Mouse (Mus musculus) MEL (cell line): ENCODE data around the gene Hmbs. TPM values are rescaled to one million over a fixed set of nuclear protein-coding genes. Genes with fewer than 3 reads are reported as not detected.
"Not testable (repeated sequence)": the region's sequence is repeated elsewhere in the genome, so short reads cannot be mapped to it uniquely, and the experiment has no call there.

ENCODE experiments used
- DNase-seq: peaks from one replicate; pipeline ENCODE4 v3.0.0; 2011; ENCODE audit warnings: low read depth, low spot score
- H3K27ac ChIP-seq: 2 replicates; pipeline ENCODE4 v1.5.1; 2012; ENCODE audit warnings: low read depth, mild to moderate bottlenecking, control low read depth, low read length, moderate library complexity; ENCODE audit not compliant: control insufficient read depth
- H3K27me3 ChIP-seq, 2 experiments: fragments of 150-350 bp in 1 of 2; sonication (generic) in 1 of 2; 2 replicates each; pipeline ENCODE4 v1.6.1; 2012; ENCODE audit warnings: low read length in 2 of 2, mild to moderate bottlenecking in 2 of 2, improper control_type of control experiment in 1 of 2, moderate library complexity in 1 of 2; ENCODE audit not compliant: insufficient read depth in 2 of 2, control insufficient read depth in 1 of 2
- H3K36me3 ChIP-seq, 2 experiments: 2 replicates each; pipeline ENCODE4 v1.6.1; 2012 to 2014; ENCODE audit warnings: low read length in 2 of 2, improper control_type of control experiment in 1 of 2, inconsistent platforms in 1 of 2, mild to moderate bottlenecking in 1 of 2; ENCODE audit not compliant: insufficient read depth in 2 of 2, control insufficient read depth in 1 of 2
- H3K4me1 ChIP-seq, 2 experiments: fragments of 150-350 bp in 1 of 2; sonication (generic) in 1 of 2; 2 replicates each; pipeline ENCODE4 v1.6.1; 2012; ENCODE audit warnings: low read length in 2 of 2, improper control_type of control experiment in 1 of 2, mild to moderate bottlenecking in 1 of 2; ENCODE audit not compliant: insufficient read depth in 2 of 2, control insufficient read depth in 1 of 2
- H3K4me3 ChIP-seq, 2 experiments: fragments of 150-350 bp in 1 of 2; sonication (generic) in 1 of 2; 2 replicates each; pipeline ENCODE4 v1.5.1; 2012; ENCODE audit warnings: low read depth in 2 of 2, low read length in 2 of 2, mild to moderate bottlenecking in 2 of 2, moderate library complexity in 2 of 2, control low read depth in 1 of 2, improper control_type of control experiment in 1 of 2; ENCODE audit not compliant: control insufficient read depth in 1 of 2, insufficient read depth in 1 of 2
- H3K79me2 ChIP-seq: 2 replicates; pipeline ENCODE4 v1.6.1; 2012; ENCODE audit warnings: mild to moderate bottlenecking, low read length, moderate library complexity; ENCODE audit not compliant: control insufficient read depth, poor library complexity, insufficient read depth
- H3K9ac ChIP-seq: 2 replicates; pipeline ENCODE4 v1.6.1; 2012; ENCODE audit warnings: low read depth, mild to moderate bottlenecking, control low read depth, low read length, moderate library complexity; ENCODE audit not compliant: control insufficient read depth, poor library complexity, severe bottlenecking
- H3K9me3 ChIP-seq: fragments of 150-350 bp; sonication (generic); replicated peaks from 2 replicates; pipeline ENCODE4 v1.6.1; 2012; ENCODE audit warnings: mild to moderate bottlenecking, low read length, improper control_type of control experiment, moderate library complexity; ENCODE audit not compliant: insufficient read depth
- CHD1 ChIP-seq: IDR thresholded peaks from 2 replicates; pipeline ENCODE4 v1.6.1; 2012; ENCODE audit warnings: low read depth, mild to moderate bottlenecking, inconsistent platforms, low read length, improper control_type of control experiment
- CHD2 ChIP-seq: IDR thresholded peaks from 2 replicates; pipeline ENCODE4 v1.6.1; 2011; ENCODE audit warnings: low read length, improper control_type of control experiment
- CTCF ChIP-seq, 3 experiments: IDR thresholded peaks in 2 of 3; conservative IDR thresholded peaks in 1 of 3; 2 replicates each; pipeline ENCODE4 v1.5.1; 2011 to 2012; ENCODE audit warnings: low read length in 3 of 3, low read depth in 2 of 3, mild to moderate bottlenecking in 2 of 3, improper control_type of control experiment in 1 of 3, inconsistent platforms in 1 of 3, mixed read lengths in 1 of 3, moderate library complexity in 1 of 3; ENCODE audit not compliant: control insufficient read depth in 1 of 3, insufficient read depth in 1 of 3, poor library complexity in 1 of 3, severe bottlenecking in 1 of 3
- E2F4 ChIP-seq: IDR thresholded peaks from 2 replicates; pipeline ENCODE4 v1.6.1; 2011; ENCODE audit warnings: low read depth, low read length, improper control_type of control experiment, borderline replicate concordance
- EP300 ChIP-seq, 2 experiments: IDR thresholded peaks; 2 replicates each; pipeline ENCODE4 v1.6.1; 2011; ENCODE audit warnings: improper control_type of control experiment in 2 of 2, low read length in 2 of 2, low read depth in 1 of 2, mild to moderate bottlenecking in 1 of 2
- ETS1 ChIP-seq: IDR thresholded peaks from 2 replicates; pipeline ENCODE4 v1.6.1; 2012; ENCODE audit warnings: low read depth, mild to moderate bottlenecking, inconsistent platforms, low read length, improper control_type of control experiment, moderate library complexity
- GABPA ChIP-seq: IDR thresholded peaks from 2 replicates; pipeline ENCODE4 v1.6.1; 2012; ENCODE audit warnings: low read depth, mild to moderate bottlenecking, inconsistent platforms, low read length, improper control_type of control experiment, moderate library complexity
- JUND ChIP-seq: IDR thresholded peaks from 2 replicates; pipeline ENCODE4 v1.6.1; 2011; ENCODE audit warnings: low read depth, mild to moderate bottlenecking, improper control_type of control experiment, low read length
- KAT2A ChIP-seq: conservative IDR thresholded peaks from 2 replicates; pipeline ENCODE4 v1.6.1; 2012; ENCODE audit warnings: low read depth, low read length, improper control_type of control experiment, inconsistent platforms
- MAX ChIP-seq: IDR thresholded peaks from 2 replicates; pipeline ENCODE4 v1.6.1; 2011; ENCODE audit warnings: low read length, improper control_type of control experiment
- MEF2A ChIP-seq: IDR thresholded peaks from 2 replicates; pipeline ENCODE4 v1.6.1; 2014; ENCODE audit warnings: low read depth, mild to moderate bottlenecking, inconsistent platforms, low read length, improper control_type of control experiment; ENCODE audit not compliant: poor library complexity, insufficient replicate concordance, severe bottlenecking; ENCODE audit errors: extremely low read depth
- MYC ChIP-seq: IDR thresholded peaks from 2 replicates; pipeline ENCODE4 v1.6.1; 2011; ENCODE audit warnings: low read depth, mild to moderate bottlenecking, low read length, improper control_type of control experiment, moderate library complexity
- NELFE ChIP-seq: IDR thresholded peaks from 2 replicates; pipeline ENCODE4 v1.6.1; 2011; ENCODE audit warnings: low read depth, low read length, improper control_type of control experiment
- NRF1 ChIP-seq: IDR thresholded peaks from 2 replicates; pipeline ENCODE4 v1.6.1; 2014; ENCODE audit warnings: low read depth, mild to moderate bottlenecking, inconsistent platforms, low read length, improper control_type of control experiment, moderate library complexity; ENCODE audit not compliant: poor library complexity, insufficient read depth, severe bottlenecking
- POLR2A ChIP-seq, 2 experiments: IDR thresholded peaks; 2 replicates each; pipeline ENCODE4 v1.6.1; 2011 to 2012; ENCODE audit warnings: low read length in 2 of 2, mild to moderate bottlenecking in 2 of 2, control low read depth in 1 of 2, improper control_type of control experiment in 1 of 2, low read depth in 1 of 2, moderate library complexity in 1 of 2; ENCODE audit not compliant: control insufficient read depth in 1 of 2, insufficient read depth in 1 of 2, poor library complexity in 1 of 2
- POLR2AphosphoS2 ChIP-seq: IDR thresholded peaks from 2 replicates; pipeline ENCODE4 v1.6.1; 2011; ENCODE audit warnings: low read length, improper control_type of control experiment
- RCOR1 ChIP-seq: IDR thresholded peaks from 2 replicates; pipeline ENCODE4 v1.6.1; 2012; ENCODE audit warnings: low read depth, mild to moderate bottlenecking, inconsistent platforms, low read length, improper control_type of control experiment
- SIN3A ChIP-seq: IDR thresholded peaks from 2 replicates; pipeline ENCODE4 v1.6.1; 2012; ENCODE audit warnings: low read length, improper control_type of control experiment, inconsistent platforms
- TBP ChIP-seq: IDR thresholded peaks from 2 replicates; pipeline ENCODE4 v1.8.0; 2011; ENCODE audit warnings: low read depth, low read length, improper control_type of control experiment
- UBTF ChIP-seq: IDR thresholded peaks from 2 replicates; pipeline ENCODE4 v1.6.1; 2012; ENCODE audit warnings: low read depth, mild to moderate bottlenecking, inconsistent platforms, low read length, improper control_type of control experiment, moderate library complexity, borderline replicate concordance; ENCODE audit not compliant: insufficient read depth
- USF2 ChIP-seq, 2 experiments: IDR thresholded peaks; 2 replicates each; pipeline ENCODE4 v1.6.1; 2011 to 2012; ENCODE audit warnings: improper control_type of control experiment in 2 of 2, low read length in 2 of 2, borderline replicate concordance in 1 of 2, inconsistent platforms in 1 of 2, low read depth in 1 of 2, mild to moderate bottlenecking in 1 of 2; ENCODE audit not compliant: insufficient read depth in 1 of 2
- ZMIZ1 ChIP-seq: IDR thresholded peaks from 2 replicates; pipeline ENCODE4 v1.6.1; 2012; ENCODE audit warnings: low read depth, mild to moderate bottlenecking, inconsistent platforms, low read length, improper control_type of control experiment, moderate library complexity
- polyA plus RNA-seq, 2 experiments: library from polyadenylated mRNA; stranded (reverse) in 1 of 2; unstranded in 1 of 2; fragments of >175 nt in 1 of 2; fragments of >200 nt in 1 of 2; gene quantifications; 2 replicates each; pipeline versions ENCODE4 v1.2.1 to v1.2.4; 2012; ENCODE audit warnings: low replicate concordance in 2 of 2, low read depth in 1 of 2; ENCODE audit not compliant: insufficient read length in 2 of 2, insufficient read depth in 1 of 2, missing spikeins in 1 of 2
- total RNA-seq: library from RNA; depleted of rRNA; stranded (reverse); fragments of 300-350 nt; gene quantifications from 2 replicates; pipeline ENCODE4 v1.2.3, GENCODE M21; 2012

Hmbs gene
- total and polyA plus RNA-seq, 3 experiments, result 138 to 145 TPM; not detected in 1

DNA sequence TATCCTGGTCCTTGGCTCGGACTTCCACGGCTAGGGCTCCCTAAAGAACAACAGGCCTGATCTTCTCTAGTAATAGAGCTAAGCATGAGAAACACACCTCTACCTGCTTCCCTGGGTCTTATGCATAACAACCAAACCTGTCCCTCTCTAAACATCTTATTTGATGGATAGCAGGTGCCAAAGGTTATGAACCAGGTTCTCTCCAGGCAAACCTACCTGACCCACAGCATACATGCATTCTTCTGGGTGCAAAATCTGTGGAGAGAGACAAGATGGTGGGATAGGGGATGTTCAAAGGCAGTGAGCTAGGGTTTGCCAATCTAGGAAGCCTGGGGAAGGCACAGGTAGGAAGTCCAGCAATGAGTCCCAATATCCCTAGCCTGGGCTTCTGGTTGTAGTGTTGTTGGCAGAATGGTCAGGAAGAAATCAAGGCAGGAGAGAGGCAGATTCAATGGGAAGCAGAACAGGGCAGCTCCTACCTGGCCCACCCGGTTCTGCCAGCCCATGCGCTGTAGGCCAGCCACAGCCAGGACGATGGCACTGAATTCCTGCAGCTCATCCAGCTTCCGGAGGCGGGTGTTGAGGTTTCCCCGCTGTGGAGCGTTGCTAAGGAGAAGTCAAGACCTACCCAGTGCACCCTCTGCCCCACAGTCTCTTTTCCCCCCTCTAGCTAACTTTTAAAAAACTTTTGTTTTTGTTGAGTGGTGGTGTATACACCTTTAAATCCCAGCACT lies 6.4 kb downstream of the Hmbs start:
- Histone ChIP-seq H3K9ac (no peak overlapping the region; the same call in 1 of the 2 replicates), H3K9me3 (no peaks in the 10 kb centered on the region), H3K4me3 (peak overlapping the region in 1 of 2 experiments; percentile 86; a peak in 2 of 4 replicates), H3K36me3 (peaks cover 0 to 23% of the 10 kb centered on the region in 2 experiments; a peak in 3 of 4 replicates), H3K4me1 (peaks cover 7 to 19% of the 10 kb centered on the region in 2 experiments), H3K27ac (no peak overlapping the region)
- TF ChIP-seq SIN3A (peak; percentile 30; the same call in 1 of the 2 replicates), POLR2AphosphoS2 (peak; percentile 73), POLR2A (IDR thresholded peaks at IDR 0.05; ENCODE audit: control insufficient read depth in 1 of 2, insufficient read depth in 1 of 2, low read depth in 1 of 2, low read length in 2 of 2, poor library complexity in 1 of 2) (peak; percentile 8 to 27; a peak in 2 of 4 replicates), EP300 (IDR thresholded peaks at IDR 0.05; ENCODE audit: low read depth in 1 of 2, low read length in 2 of 2) (no peak), E2F4 (no peak), UBTF (no peak), ZMIZ1 (no peak; the same call in none of the 2 replicates)
- TF ChIP-seq, all 39 proteins: peak for 3
- peaks cover 47% of the 10 kb centered on the region for H3K79me2 ChIP-seq
- no peaks in the 10 kb centered on the region for H3K27me3 ChIP-seq
- DNase-seq, result peak; percentile 55

DNA sequence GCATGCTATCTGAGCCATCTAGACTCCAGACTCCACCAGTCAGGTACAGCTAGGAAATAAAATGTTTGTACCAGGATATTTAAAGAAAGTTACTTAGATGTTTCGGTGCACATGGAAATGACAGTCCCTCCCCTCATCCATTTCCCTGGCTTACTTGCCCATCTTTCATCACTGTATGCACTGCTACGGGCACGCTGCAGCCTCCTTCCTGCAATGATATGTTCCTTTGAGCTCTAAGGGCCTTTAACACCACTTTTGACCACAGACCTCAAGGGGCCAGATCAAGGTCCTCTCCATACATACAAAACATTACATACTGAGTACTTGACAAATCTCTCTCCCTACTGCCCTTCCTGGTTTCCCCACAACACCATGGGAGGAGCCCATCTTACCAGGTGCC lies 7.1 kb downstream of the Hmbs start:
- Histone ChIP-seq H3K27me3 (no peaks in the 10 kb centered on the region), H3K36me3 (peaks cover 0 to 18% of the 10 kb centered on the region in 2 experiments; a peak in 3 of 4 replicates), H3K9me3 (no peaks in the 10 kb centered on the region), H3K4me1 (peaks cover 3 to 14% of the 10 kb centered on the region in 2 experiments; a peak in 3 of 4 replicates), H3K4me3 (peak overlapping the region; percentile 24 to 86), H3K27ac (no peak overlapping the region; the same call in 1 of the 2 replicates), H3K79me2 (peaks cover 42% of the 10 kb centered on the region), H3K9ac (peak overlapping the region; percentile 99)
- peak; percentile 64 for DNase-seq
- TF ChIP-seq CHD1, result no peak
- TF ChIP-seq TBP, result no peak
- no peak for TF ChIP-seq MEF2A
- no peak for TF ChIP-seq JUND
- TF ChIP-seq GABPA, result no peak
- TF ChIP-seq NELFE, result 0 out of 2 replicates have a peak, but pooled peaks have one; percentile 20
- TF ChIP-seq MYC, result no peak
- no peak for TF ChIP-seq KAT2A
- TF ChIP-seq ETS1, result no peak
- TF ChIP-seq UBTF, result no peak
- TF ChIP-seq NRF1, result no peak
- TF ChIP-seq MAX, result 0 out of 2 replicates have a peak, but pooled peaks have one; percentile 19
- no peak for TF ChIP-seq CTCF (IDR thresholded peaks at IDR 0.05 in 2 of 3, conservative IDR thresholded peaks at IDR 0.05 in 1 of 3; ENCODE audit: control insufficient read depth in 1 of 3, insufficient read depth in 1 of 3, low read depth in 2 of 3, low read length in 3 of 3, poor library complexity in 1 of 3, severe bottlenecking in 1 of 3)
- peak; percentile 51 for TF ChIP-seq POLR2AphosphoS2
- TF ChIP-seq CHD2, result no peak
- peak in 1 of 2 experiments; percentile 13; a peak in 1 of 4 replicates for TF ChIP-seq POLR2A (IDR thresholded peaks at IDR 0.05; ENCODE audit: control insufficient read depth in 1 of 2, insufficient read depth in 1 of 2, low read depth in 1 of 2, low read length in 2 of 2, poor library complexity in 1 of 2)
- no peak for TF ChIP-seq RCOR1
- TF ChIP-seq USF2 (IDR thresholded peaks at IDR 0.05; ENCODE audit: borderline replicate concordance in 1 of 2, insufficient read depth in 1 of 2, low read depth in 1 of 2, low read length in 2 of 2), result no peak

DNA sequence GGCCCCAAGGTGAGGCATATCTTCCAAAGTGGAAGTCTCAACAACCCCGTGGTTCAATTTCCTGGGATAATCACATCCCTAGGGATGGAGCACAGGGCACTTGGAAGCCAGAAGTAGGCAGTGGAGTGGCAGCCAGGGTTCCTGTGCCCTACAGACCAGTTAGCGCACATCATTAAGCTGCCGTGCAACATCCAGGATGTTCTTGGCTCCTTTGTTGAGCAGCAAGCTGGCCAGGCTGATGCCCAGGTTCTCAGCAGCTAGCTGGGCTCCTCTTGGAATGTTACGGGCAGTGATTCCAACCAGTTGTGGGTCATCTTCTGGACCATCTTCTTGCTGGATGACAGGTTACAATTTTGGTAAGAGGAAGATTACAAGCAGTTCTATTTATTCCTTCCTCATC lies 7.5 kb downstream of the Hmbs start:
- Histone ChIP-seq H3K79me2 (peaks cover 37% of the 10 kb centered on the region), H3K36me3 (peaks cover 0 to 13% of the 10 kb centered on the region in 2 experiments; a peak in 3 of 4 replicates), H3K4me3 (peak overlapping the region; percentile 24 to 86), H3K9ac (peak overlapping the region; percentile 99), H3K27ac (peak overlapping the region; percentile 10; the same call in 1 of the 2 replicates)
- H3K4me1 ChIP-seq, H3K27me3 ChIP-seq, H3K9me3 ChIP-seq, DNase-seq: not testable (repeated sequence)
